Comparison of ENCODE assay signal across 21 mouse cellular contexts in genomic region chr11:31746488-31746887, GRCm38 (mm10).
DNase-seq lines count a peak whose midpoint lies in the region; ATAC-seq lines count a peak whose summit lies in the region.
"Had no signal": no experiment of that assay in that cellular context is flagged by ENCODE, and none has a peak within 500 bp of the region (broad histone marks: within the 10 kb centered on the region; RNA-seq: fewer than 3 reads in every experiment).

No protein-coding gene starts in this region.

- no peaks in the 10 kb centered on the region for H3K9me3 ChIP-seq in liver, embryonic 13.5 days (replicated peaks)
- no peaks in the 10 kb centered on the region for H3K9me3 ChIP-seq in liver, embryonic 12.5 days (replicated peaks)
- no peaks in the 10 kb centered on the region for H3K9me3 ChIP-seq in intestine, embryonic 16.5 days (ENCODE audit: control insufficient read depth, low read length)
- H3K9me3 ChIP-seq: embryonic facial prominence, embryonic 15.5 days; heart, embryonic 10.5 days; hindbrain, embryonic 10.5 days; midbrain, embryonic 15.5 days had no signal

- H3K27ac ChIP-seq in liver, embryonic 13.5 days = no peak overlapping the region
- H3K27ac ChIP-seq in liver, embryonic 12.5 days = no peak overlapping the region
- no peak overlapping the region for H3K27ac ChIP-seq in intestine, embryonic 16.5 days (ENCODE audit: low read length)
- H3K27ac ChIP-seq: embryonic facial prominence, embryonic 15.5 days; heart, embryonic 10.5 days; hindbrain, postnatal 0 days; layer of hippocampus, adult 2 months had no signal

- ATAC-seq in liver, embryonic 13.5 days (ENCODE audit: low read depth) = peak; percentile 21; the same call in 1 of the 2 replicates
- ATAC-seq in liver, embryonic 12.5 days = no peak
- ATAC-seq in CD4-positive, CD25-positive, alpha-beta regulatory T cell, adult 4 months = peak; percentile 47
- peak; percentile 73 for ATAC-seq in intestine, embryonic 16.5 days
- ATAC-seq in monocyte, adult 5-6 weeks (replicated peaks; ENCODE audit: insufficient number of reproducible peaks, low FRiP score, low TSS enrichment, poor library complexity, severe bottlenecking) = no peak
- ATAC-seq: forebrain, embryonic 16.5 days; hindbrain, postnatal 0 days; midbrain, embryonic 15.5 days had no signal

- H3K4me2 ChIP-seq in liver, embryonic 13.5 days = no peak overlapping the region
- no peak overlapping the region for H3K4me2 ChIP-seq in liver, embryonic 12.5 days
- H3K4me2 ChIP-seq in intestine, embryonic 16.5 days (ENCODE audit: low read depth, low read length) = no peak overlapping the region
- H3K4me2 ChIP-seq: embryonic facial prominence, embryonic 15.5 days; midbrain, embryonic 15.5 days had no signal

- H3K36me3 ChIP-seq in liver, embryonic 13.5 days = no peaks in the 10 kb centered on the region
- no peaks in the 10 kb centered on the region for H3K36me3 ChIP-seq in liver, embryonic 12.5 days
- no peaks in the 10 kb centered on the region for H3K36me3 ChIP-seq in intestine, embryonic 16.5 days (ENCODE audit: control insufficient read depth, insufficient read depth, low read length)
- H3K36me3 ChIP-seq: embryonic facial prominence, embryonic 15.5 days; heart, embryonic 10.5 days; hindbrain, embryonic 10.5 days; midbrain, embryonic 15.5 days had no signal

- H3K4me3 ChIP-seq in liver, embryonic 13.5 days (replicated peaks) = no peak overlapping the region
- no peak overlapping the region for H3K4me3 ChIP-seq in liver, embryonic 12.5 days
- no peak overlapping the region for H3K4me3 ChIP-seq in intestine, embryonic 16.5 days (ENCODE audit: low read length)
- H3K4me3 ChIP-seq: embryonic facial prominence, embryonic 15.5 days; heart, embryonic 10.5 days; hindbrain, embryonic 10.5 days; layer of hippocampus, adult 2 months; midbrain, embryonic 15.5 days had no signal

- WGBS in liver, embryonic 13.5 days (ENCODE audit: insufficient replicate concordance) = 64% methylated on average over 6 of the region's 6 CpGs
- 63% methylated on average over 6 of the region's 6 CpGs for WGBS in liver, embryonic 12.5 days (ENCODE audit: insufficient replicate concordance)
- WGBS in intestine, embryonic 16.5 days = 61% methylated on average over 6 of the region's 6 CpGs

- no peak for DNase-seq in liver, embryonic 13.5 days
- peak; percentile 37 for DNase-seq in thymus, postnatal 14 days
- DNase-seq in left cerebral cortex, adult 9 months (ENCODE audit: low spot score in 2 of 2) = no peak
- no peak for DNase-seq in ovary, adult 18-20 months (ENCODE audit: low spot score)
- DNase-seq: adrenal gland, postnatal 10 days; B cell, adult 2 months; cerebellum, adult 11 months; embryo, embryonic 11 days; gastrocnemius, postnatal 25 days; lung, postnatal 14 days had no signal

- H3K4me1 ChIP-seq in liver, embryonic 13.5 days (replicated peaks) = peaks cover 32% of the 10 kb centered on the region
- H3K4me1 ChIP-seq in liver, embryonic 12.5 days = peaks cover 11% of the 10 kb centered on the region
- peaks cover 10% of the 10 kb centered on the region for H3K4me1 ChIP-seq in intestine, embryonic 16.5 days (ENCODE audit: control insufficient read depth, insufficient read depth, low read length)
- H3K4me1 ChIP-seq: embryonic facial prominence, embryonic 15.5 days had no signal

- H3K9ac ChIP-seq in liver, embryonic 13.5 days = no peak overlapping the region
- no peak overlapping the region for H3K9ac ChIP-seq in liver, embryonic 12.5 days
- no peak overlapping the region for H3K9ac ChIP-seq in intestine, embryonic 16.5 days (ENCODE audit: low read depth, low read length)
- H3K9ac ChIP-seq: embryonic facial prominence, embryonic 15.5 days; midbrain, embryonic 15.5 days had no signal

- no peaks in the 10 kb centered on the region for H3K27me3 ChIP-seq in liver, embryonic 13.5 days
- peaks cover 24% of the 10 kb centered on the region; the same call in 1 of the 2 replicates for H3K27me3 ChIP-seq in liver, embryonic 12.5 days (replicated peaks)
- H3K27me3 ChIP-seq in intestine, embryonic 16.5 days (replicated peaks; ENCODE audit: control insufficient read depth, insufficient read depth, low read length) = no peaks in the 10 kb centered on the region
- H3K27me3 ChIP-seq: embryonic facial prominence, embryonic 15.5 days; midbrain, embryonic 15.5 days had no signal

Comparison
In these comparisons a context has a peak if more than half of its experiments do, and no peak if none do; other contexts are left out.
1. ATAC-seq: peak in liver, embryonic 13.5 days (single experiment), CD4-positive, CD25-positive, alpha-beta regulatory T cell, adult 4 months (single experiment) and intestine, embryonic 16.5 days (single experiment); none in liver, embryonic 12.5 days (single experiment) and monocyte, adult 5-6 weeks (single experiment).